Mouse (Mus musculus) layer of hippocampus, postnatal 14 days (tissue): ENCODE results near the gene Ift46. TPM values are rescaled to one million over a fixed set of nuclear protein-coding genes. Genes with fewer than 3 reads are reported as not detected.
A peak's percentile ranks its signal among the peaks of the same experiment; 100 is the strongest.

Source experiments
- DNase-seq, 2 experiments: peaks; one replicate each; pipeline ENCODE4 v3.0.0; 2021 to 2022; ENCODE audit warnings: low spot score in 2 of 2, mixed read lengths in 1 of 2
- long read RNA-seq, 2 experiments: library from polyadenylated mRNA; stranded (forward); transcript quantifications; one replicate each; pipeline ENCODE4 v2.0.0; 2021
- total RNA-seq, 2 experiments: library from RNA; stranded (reverse); gene quantifications; 2 replicates each; pipeline ENCODE4 v1.2.3; 2021

Gene Ift46
- 10 to 100 TPM; 74.9 to 88.5 TPM for total RNA-seq
- long read RNA-seq, experiment 1, full-length matches to known transcripts: 24 of 28 reads
- long read RNA-seq, experiment 1, partial matches to known transcripts: 2 of 28 reads
- long read RNA-seq, experiment 1, other reads (novel, unspliced or antisense): 2 of 28 reads
- long read RNA-seq, experiment 2, full-length matches to known transcripts: 19 of 26 reads
- long read RNA-seq, experiment 2, partial matches to known transcripts: 5 of 26 reads
- long read RNA-seq, experiment 2, other reads (novel, unspliced or antisense): 2 of 26 reads

DNA sequence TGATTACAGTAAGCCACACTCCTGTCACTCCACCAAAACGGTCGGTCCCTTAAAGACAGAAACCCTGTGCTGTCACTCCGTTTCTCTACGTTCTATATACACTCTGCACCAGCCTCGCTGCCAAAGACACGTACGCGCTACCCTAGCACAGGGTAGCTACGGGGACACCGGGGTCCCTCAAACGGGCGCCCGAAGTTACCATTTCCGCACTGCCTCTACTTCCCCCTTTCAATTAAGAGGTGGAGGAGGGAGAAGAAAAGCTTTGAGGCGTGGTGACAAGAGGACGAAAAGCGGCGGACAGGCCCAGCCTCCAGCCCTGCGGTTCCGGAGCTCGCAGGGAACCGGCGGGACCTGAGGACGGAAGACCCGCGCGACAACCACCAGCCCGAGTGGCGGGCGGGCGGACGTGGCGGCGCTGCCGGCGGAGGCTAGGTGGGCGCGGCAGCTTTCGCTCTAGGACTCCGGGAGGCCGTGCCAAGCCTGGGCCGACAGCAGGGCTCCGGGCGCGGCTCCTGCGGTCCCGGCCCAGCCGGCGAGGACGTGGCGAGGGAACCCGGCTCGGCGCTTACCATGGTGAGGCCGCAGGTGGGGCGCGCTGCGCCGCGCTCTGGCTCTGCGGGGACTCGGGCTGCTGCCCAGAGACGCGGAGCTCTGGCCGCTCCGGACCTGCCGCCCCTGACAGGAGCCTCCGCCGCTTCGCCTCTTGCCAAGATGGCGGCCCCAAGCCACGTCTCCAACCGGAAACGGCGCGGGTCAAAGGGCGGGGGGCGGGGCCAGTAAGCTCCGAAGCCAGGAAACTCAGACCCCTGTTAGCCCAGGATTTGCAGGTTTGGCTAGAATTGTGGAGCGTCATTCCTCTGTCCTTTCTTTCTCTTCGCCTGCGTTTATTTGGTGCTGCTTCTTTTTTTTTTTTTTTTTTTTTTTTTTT, at the start of gene Ift46, which contains the start of gene Arcn1:
Gene Ift46 (plus strand): TSS at position 808 of the 928 bp plus-strand sequence.
Gene Arcn1 (minus strand): TSS at position 745 of the 928 bp plus-strand sequence.
- peak; percentile 81 to 89 for DNase-seq

DNA sequence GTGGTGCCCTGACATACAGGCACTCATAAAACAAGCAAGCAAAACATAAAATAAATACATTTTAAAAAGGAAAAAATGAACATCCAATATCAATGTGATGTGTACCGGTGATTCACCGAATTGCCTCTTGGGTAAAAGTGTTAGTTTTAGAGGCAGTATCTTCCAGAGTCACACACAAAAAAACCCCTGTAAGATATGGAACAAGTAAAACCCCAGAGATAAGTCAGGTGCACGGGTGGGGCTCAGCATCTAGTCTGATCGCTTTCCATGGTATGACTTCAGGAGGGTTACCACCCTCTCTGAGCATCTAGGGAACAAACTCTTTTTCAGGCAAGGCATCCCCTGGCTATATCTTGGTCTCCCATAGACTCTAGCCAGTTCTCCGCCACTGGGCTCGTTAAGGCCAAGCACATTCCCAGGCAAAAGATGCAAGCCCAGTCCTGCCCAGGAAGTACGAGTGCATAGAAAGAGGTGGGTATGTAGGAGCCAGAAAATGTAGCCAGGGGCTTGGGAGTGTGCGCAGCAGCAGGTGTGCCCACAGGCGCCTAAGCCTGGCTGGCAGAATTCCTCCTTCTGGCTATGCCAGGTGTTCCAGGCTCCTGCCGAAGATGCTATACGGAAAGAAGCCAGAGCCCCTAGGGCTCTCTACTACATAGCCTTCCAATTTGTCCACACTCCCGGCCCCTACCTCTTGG, 48.6 kb upstream of the Ift46 start:
- DNase-seq: no peak

DNA sequence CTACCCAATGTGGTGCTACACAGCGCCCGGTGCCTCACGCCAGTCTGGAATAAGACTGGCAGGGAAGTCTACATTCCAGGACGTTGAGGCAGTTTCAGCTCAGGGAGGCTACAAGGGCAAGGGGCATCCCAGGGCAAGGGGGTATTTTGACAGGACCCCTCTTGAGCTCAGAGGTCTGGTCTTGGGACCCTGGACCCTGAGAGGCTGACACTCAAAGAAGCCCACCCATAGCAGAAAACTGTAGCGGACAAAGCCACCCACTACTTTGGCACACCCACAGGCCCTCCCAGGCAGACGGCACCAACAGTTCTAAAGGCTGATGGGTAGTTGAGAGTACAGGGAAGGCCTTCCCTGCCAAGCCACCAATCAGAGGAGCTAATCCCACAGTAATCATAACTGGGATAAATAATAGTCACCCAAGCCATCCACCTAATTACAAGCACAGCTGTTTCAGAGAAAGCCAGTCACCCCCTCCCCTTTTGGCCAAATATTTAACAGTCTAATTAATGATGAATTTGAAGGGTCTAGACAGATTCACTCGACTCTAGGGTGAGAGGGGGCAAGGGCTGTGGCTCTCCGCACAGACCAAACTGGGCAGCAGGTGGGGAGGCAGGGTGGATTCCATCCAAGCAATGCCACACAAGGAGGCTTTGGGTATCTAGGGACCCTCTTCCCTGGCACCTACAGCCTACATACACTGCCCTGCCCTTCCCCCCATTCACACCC, 47.9 kb upstream of the Ift46 start:
- DNase-seq: peak in 1 of 2 experiments; percentile 46

DNA sequence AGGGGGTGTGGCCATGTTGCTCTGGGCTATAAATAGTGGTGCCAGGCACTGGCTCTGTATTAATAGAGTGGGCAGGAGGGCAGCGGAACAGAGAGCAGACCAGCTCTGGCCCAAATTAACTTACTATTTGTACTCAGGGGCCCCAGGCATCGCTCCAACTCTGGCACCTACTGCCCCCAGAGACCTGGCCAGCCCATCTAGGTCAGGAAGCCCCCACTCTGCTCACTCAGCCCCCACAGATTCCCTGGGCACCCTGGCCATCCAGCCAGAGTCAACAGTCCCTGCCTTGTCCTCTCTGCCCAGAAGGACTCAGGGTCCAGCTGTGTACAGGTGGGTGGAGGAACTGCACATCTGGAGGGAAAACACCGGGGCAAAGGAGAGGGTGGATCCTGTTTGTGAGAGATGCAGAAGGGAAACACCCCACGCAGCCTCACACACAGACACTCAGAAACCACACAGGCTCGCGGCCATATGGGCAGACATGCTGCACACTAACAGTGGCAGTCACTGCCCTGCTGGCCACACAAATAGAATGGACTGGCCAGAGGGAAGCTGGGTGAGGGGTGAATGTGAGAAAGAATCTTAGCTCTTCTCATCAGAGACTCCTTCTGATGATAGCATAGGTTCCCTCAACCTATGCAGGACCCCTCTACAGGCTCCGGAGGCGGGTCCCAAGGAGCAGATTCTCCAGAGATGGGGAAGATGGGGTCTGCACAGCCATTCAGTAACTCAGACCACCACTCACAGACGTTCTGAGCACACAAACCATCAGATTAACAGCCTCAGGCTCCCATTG, 47.2 kb upstream of the Ift46 start:
- DNase-seq: no peak

DNA sequence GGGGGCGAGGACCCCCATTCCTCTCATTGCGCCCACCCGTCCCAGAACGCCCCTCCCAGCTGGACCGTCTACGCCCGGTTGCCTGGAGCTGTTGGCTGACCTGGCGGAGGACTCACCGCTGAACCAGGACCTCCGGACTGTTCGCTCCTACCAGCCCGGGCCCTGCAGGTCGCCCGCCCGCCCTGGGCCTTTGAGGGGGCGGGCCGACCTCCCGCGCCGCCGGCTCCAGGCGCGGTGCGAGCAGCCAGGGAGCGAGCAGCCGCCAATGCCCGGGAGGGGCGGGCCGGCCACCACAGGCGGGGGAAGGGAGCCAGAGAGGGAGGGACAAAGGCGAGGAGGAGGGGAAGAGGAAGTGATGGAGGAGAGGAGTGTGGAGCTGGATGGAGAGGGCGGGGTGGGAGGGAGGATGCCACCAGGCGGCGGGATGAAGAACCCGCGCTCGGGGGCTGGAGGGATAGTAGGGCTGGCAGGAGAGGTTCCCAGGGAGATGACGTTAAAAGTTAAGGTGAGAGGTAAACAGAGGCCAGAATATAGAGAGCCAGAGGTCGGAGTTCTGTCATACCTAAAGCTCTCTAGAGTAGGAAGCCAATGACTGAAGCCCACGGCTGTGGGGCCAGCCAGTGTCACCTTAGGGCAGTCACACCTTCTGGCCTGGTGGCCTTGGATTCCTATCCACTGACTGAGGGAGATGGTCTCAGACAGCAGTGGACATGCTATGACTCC, 46.4 kb upstream of the Ift46 start:
- DNase-seq: peak; percentile 78 to 85

DNA sequence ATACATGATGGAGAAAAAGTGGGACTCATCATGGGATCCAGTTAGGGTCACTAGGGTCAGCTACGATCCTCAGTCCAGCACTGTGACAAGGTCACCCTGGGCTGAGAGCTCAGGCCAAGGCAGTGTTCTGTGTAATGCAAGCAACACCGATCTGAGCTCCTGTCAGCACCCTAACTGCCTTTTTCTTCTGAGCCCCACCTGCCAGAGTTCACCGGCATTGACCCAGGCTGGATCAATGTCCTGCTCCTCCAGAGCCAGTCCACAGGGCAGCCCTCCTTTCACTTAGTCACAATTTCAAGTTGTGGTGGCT, 45.9 kb upstream of the Ift46 start:
- no peak for DNase-seq

DNA sequence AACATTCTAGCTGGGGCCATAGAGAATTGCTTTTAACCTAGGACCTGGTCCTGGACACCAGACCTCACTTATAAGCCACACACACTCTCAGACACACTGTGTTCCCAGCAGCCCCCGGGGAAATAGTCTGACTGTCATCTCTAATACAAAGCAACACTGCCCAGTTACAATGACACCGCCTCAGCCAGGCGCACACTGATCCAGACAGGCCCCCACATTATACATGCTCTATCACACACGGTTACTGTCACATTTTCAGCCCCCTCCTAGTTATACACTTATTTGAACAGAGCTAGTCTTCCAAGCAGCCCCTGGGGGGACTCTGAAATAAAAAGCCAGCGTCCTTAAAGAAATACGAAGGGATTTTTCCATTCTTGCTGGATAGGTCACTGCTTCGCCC, 45.1 kb upstream of the Ift46 start:
- DNase-seq: no peak

DNA sequence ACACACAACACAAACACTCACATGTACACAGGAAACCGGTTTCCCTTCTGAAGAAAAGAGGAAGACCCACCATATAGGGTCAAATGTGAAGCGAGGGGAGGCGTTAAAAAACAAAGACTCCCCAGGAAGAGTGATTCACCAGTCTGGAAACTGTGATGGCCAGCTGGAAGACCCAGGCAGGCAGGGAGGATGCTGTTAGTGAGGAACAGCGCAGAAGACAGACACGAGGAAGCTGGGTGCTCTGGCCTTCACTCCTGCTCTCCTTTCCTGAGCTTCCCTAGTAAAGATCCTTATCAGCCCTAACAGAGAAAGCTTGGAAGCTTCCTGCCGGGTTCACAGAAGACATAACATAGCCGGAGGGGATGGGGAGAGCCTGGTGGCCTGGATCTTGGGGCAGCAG, 44.7 kb upstream of the Ift46 start:
- no peak for DNase-seq

DNA sequence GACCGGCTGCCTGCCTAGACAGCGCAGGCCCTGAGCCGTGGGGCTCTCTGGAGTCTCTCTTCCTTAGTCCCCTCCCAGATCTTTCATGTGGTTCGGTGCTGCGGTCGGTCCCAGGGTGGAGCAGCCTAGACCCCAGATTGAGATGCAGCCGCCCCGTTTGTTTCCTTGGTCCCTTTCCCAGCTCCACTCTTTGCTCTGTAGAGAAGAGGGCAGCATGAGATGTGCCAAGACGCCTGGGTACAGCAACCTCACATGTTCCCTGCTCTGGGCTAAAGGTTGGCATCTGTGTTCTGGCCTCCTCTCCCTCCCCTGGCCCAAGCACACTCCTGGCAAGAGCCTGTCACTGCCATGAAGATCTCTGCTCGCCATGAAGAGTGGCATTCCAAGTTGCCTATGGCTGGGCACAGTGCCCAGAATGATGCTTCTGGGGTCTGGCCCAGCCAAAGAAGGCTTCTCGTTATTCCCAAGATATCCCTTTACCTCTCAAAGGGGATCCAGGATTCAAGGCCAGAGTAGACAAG, 44.1 kb upstream of the Ift46 start:
- no peak for DNase-seq

DNA sequence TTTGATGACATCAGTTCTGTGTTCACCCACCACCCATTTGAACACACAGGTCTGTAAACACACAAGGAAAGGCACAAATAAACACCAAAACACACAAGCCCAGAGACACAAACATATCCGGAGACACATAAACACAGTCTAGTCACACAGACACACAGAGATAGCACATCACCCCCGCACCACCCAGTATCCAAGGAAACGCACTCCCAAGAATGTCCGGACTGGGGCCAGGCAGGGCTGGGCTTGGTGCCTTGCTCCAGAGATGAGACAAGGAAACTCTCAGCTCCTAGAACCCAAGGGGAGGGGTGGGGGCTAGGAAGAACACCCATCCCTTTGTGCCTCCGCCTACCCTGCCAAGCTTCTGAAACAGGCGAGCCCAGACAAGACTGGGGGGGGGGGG, 43.5 kb upstream of the Ift46 start:
- peak in 1 of 2 experiments; percentile 67 for DNase-seq

DNA sequence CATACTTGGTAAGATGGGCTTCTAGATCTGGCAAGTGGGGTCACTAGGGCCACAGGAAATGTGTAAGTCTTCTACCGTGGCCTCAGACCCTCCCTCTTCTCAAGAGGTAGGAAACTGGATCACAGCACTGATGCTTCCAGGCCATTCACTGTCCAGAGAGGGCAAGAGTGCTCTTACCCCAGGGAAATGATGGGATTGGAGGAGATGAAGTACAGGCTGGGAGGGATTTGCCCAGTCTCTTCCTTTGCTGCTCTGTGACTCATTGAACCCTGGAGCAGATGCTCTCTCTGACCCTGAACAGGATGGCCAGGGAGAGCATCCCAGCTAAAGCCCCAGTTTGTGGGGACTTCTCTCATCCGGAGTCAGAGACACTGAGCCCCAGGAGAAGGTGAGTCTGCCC, 43.0 kb upstream of the Ift46 start:
- DNase-seq: no peak

DNA sequence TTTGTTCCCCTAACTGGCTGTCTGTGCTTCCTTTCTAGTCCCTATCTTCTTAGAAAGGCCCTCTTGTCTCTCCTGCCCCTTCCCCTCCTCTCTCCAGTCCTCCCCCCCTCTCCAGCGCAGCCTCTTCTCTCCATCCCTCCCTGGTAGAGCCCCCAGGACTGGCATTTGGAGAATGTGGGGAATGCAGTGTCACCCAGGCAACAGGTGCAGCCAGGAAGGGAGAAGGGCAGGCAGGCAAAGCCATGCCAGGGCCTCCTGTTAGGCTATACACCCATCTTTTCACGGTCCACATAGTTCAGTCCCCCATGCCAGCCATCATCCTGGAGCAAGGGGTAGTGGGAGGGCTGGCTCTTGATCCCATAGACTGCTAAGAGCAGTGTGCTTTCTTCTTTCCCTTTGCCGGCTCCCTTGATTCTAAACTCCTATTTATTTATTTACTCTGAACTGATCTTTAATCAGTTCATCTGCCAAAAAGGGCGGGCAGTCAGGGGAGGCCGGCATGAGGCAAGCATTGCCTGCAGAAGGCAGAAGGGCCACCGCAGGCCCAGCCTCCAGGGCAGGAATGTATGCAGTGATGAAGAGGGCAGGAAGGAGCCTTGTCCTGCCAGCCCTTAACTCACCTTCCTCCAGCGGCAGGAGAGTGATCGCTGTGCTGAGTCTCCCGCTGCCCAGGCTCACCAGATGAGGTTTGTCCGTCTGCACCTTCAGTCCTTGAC, 41.1 kb upstream of the Ift46 start:
- DNase-seq: no peak

DNA sequence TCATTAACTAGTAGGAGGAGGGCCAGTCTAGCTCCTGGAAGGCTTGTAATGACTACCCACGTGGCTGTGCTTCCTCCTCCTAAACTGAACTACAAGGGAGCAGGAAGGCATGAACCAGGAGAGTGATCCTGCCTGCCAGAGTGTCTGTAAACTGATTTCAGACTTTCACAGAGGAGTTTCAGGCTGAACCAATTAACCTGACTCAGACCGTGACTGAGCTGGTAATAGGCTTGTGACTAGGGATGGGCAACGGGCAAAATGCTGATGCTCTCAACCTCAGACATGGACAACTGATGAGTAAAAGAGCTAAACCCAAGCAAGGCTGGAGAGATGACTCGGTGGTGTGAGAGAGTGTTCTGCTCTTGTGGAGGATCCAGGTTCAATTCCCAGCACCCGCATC, 40.3 kb upstream of the Ift46 start:
- no peak for DNase-seq

DNA sequence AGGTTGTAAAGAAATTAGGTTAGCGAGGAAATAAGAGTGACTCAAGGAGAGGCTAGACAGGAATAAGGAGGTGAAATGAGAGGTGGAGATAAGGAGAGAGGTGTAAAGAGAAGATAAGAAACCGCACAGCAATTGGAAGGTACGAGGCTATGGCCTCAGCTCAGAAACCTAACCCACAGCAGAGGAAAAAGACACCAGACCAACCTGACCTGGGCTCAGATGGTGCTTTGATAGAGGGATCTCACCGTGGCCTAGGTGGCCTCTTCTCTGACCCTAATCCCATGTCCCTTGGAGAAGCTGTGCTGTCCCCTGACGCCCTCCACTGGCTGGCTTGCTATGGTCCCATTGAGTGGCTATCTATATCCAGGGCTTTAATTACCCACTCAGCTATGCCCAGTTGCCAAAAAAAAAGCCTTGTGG, 35.6 kb upstream of the Ift46 start:
- no peak for DNase-seq

DNA sequence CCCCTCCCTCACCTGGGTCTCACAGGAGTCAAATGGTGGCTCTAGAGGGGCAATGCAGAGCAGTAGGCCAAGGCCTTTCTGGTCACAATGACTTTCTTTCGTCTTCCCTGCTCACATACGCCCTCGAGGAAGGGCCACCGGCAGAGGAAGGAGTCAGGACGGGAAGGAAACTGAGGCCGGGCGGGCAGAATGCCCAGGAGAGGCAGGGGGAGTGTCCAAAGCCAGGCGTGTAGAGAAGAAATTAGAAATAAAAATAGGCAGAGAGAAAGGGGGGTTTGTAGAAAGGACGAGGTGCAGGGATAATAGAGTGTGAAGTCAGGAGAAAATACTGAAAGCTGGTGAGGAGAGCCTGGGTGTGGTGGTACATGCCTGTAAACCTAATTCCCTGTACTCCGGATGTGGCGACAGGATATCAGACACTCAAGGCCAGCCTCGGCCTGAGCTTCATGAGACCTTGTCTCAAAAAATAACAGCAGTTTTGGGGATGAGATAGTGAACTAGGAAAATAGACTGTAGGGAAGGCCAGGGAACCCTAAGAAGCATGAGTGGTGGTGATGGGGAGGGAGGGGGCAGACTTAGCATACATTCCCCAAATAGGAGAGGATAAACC, 34.7 kb upstream of the Ift46 start:
- DNase-seq: no peak

DNA sequence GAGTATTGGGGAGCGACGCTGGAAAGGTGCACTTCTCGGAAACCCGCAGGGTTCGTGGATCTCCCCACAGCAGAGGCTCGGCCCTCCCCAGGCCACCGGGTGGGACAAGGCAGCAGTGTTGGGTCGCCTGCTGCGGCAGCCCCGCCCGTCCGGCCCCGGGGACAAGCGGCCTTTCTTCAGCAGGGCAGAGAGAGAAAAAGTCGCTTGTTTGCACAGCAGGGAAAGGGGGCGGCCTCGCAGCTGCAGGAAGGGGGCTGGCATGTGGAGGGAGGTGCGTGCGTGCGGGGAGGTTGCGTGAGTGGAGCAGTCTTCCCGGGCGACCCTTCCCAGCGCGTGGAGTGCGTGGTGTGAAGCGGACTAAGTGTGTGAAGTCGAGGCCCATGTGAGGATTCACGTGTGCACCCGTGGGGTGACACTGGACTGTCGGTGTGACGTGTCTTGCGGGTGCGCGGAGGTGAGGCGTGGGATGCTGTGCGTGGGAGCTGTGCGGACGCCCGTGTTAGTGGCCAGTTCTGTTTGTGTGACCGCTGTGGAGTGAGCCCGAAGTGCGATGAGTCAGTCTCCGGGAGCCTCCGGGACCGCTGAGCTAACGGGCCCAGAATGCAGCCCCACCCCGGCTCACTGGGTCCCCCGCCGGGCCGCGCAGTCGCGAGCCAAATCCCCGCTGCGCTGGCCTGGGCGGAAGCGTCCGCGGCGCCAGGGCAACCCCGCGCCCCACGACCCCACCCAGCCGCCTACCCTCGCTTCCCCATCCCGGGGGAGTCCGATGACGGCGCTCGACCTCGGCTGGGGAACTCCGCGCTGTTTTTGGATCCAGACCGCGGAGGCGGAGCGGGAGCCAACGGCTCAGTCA, 33.8 kb upstream of the Ift46 start:
- DNase-seq: peak in 1 of 2 experiments; percentile 55
